Mouse (Mus musculus): ENCODE results near the gene Ppp1r14b.
A peak's percentile ranks its signal among the peaks of the same experiment; 100 is the strongest.

The Ppp1r14b gene

GRCm38 (mm10) chr19:6943709-6944108, 31.1 kb upstream of the Ppp1r14b start:
- no peak for DNase-seq

DNA sequence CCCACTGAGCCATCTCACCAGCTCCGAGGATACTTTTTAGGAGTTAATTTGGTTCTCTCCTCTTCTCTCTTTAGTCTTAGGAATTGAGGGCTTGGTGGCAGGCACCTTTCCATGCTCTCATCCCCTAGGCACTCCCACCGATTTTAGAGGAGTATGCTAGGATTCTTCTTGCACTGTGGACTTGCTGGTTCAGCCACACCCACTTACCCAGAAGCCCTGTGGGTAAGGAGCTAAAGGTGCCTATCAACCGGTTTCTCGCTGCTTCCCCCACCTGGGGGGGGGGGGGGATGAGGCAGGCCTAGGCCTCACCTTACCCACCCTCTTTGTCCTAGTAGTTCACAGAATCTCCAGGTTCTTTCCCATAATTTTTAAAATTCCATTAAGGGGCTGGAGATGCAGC, 27.0 kb upstream of the Ppp1r14b start:
- no peak for DNase-seq

- no peak for DNase-seq
Measured at GRCm38 (mm10) chr19:6948186-6948585, 26.6 kb upstream of the Ppp1r14b start.

DNA sequence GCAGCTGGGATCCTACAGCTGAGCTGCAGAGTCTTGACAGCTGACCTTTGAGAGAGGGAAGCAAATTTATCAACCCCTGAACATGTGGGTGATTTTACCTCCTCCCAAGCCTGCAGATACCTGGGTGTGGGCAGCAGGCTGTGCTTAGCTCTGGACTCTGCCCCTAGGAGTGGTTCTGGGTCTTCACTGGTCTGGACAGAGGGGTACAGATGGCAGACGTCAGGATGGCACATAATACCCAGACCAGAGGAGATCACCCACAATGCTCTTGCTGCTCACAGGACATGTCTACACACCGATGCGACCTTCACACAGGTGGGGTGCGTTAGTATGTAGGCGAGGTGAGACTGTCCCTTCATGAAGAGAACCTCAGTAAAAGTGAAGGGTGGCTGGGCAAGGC, 25.2 kb upstream of the Ppp1r14b start:
- DNase-seq, result no peak

GRCm38 (mm10) chr19:6949951-6950350, 24.8 kb upstream of the Ppp1r14b start:
- DNase-seq, result no peak

- peak; percentile 51 for DNase-seq
Measured at GRCm38 (mm10) chr19:6950613-6951153, 24.1 kb upstream of the Ppp1r14b start.

GRCm38 (mm10) chr19:6951381-6951968, 23.3 kb upstream of the Ppp1r14b start:
- DNase-seq, result peak; percentile 83

GRCm38 (mm10) chr19:6951994-6952711, 22.6 kb upstream of the Ppp1r14b start:
- peak; percentile 68 for DNase-seq

- no peak for DNase-seq
Measured at GRCm38 (mm10) chr19:6952712-6953037, 22.1 kb upstream of the Ppp1r14b start.

GRCm38 (mm10) chr19:6954046-6954445, 20.7 kb upstream of the Ppp1r14b start:
- DNase-seq, result no peak

DNA sequence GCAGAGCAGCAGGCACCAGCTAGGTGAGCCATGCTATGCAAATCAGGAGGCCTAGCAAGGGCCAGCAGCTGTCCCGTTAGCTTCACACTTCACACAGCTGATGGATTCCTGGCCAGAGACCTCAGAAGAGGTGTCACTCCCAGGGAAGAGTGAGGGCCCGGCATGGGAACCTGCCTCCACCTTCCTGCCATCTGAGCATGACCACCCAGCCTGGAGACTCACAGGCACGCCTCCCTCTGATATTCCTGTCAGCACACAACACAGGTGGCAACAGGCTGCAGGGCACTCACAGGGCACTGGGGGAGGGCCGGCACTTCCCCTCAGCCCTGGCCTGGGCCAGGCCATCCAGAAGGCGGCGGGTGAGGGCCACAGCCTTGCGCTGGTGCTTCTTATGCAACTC, 19.3 kb upstream of the Ppp1r14b start:
- no peak for DNase-seq

GRCm38 (mm10) chr19:6956461-6956860, 18.3 kb upstream of the Ppp1r14b start:
- no peak for DNase-seq

DNA sequence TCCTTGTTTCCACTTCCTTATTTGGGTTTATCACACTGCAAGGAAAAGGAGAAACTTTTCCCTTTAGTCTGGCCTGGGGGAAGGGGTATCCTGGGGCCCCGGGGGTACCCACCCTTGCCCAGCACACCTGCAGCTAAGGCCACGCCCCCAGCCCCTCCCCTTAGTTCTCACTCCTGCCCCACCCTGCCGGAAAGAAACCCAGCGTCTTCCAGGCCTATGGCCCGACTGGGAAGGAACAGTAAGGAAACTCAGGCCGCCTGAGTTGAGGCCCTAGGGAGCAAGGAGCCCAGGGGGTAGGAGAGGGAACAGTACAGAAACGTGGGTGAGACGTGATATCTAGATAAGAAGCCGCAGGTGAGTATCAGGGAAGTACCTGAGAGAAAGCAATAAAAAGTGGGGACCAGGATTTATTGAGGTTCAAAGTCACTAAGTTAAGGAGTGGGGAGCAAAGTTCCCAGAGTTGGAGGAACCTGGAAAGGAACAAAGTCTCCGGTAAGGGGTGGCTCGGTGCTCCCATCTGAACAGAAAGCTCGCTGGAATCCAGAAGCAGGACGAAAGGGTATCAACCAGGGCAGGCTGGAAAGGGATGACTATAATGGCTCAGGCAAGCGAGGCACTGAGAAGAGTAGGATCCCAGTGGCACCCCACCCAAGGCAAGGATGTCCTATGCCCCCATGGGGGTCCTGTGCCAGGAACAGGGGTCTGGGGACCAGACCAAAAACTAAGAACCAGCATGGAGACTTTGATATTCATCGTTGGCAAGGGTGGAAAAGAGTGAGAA, 6.1 kb upstream of the Ppp1r14b start:
- no peak for DNase-seq

DNA sequence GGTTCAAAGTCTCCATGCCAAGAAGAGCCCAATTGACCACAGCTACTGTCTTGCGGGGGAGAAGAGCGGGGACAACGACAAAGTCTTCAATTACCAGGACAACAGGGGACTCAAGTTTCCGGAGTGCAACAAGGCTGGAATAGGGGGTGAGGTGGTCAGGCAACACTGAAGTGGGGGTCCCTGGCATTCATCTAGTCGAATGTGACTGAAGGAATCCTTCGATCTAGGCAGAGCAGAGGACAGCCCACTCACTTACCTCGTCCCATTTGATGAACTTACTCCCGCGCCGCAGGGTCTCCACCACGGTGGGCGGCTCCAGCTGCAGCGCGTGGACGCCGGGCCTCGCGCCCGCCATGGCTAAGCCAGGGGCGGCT, 5.5 kb upstream of the Ppp1r14b start:
- DNase-seq, result no peak

DNA sequence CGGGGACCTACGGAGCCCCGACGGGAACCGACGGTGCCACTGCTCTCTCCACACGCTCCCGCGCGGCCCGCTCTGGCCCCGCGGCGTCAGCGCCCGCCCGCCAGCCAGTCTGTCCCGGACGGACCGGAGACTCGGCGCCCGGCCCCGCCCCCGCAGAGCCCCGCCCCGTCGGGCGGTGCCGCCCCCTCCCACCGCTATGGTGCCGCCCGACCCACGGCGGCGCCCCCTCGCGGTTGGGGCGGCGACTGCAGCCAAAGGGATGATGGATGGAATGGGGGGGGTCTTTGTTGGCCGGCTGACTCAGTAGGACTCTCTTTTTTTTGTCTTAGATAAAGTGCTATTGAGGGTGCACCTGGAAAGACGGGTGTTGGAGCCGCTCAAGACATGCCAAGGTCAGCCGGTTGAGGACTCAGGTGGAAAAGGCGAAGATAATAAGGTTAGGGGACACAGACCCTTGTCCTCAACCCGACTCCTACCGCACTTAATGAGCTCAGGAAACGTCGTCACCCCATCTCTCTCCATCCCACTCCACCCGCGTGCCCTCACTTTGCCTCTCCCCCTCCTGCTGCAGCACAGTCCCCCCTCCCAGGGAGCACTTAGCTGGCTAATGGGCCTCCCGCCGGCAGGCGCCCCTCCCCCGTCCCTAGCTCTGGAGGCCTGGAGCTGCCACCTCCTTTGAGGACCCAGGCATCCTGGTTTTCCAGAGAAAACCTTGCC, 4.9 kb upstream of the Ppp1r14b start:
- DNase-seq, result peak; percentile 59

DNA sequence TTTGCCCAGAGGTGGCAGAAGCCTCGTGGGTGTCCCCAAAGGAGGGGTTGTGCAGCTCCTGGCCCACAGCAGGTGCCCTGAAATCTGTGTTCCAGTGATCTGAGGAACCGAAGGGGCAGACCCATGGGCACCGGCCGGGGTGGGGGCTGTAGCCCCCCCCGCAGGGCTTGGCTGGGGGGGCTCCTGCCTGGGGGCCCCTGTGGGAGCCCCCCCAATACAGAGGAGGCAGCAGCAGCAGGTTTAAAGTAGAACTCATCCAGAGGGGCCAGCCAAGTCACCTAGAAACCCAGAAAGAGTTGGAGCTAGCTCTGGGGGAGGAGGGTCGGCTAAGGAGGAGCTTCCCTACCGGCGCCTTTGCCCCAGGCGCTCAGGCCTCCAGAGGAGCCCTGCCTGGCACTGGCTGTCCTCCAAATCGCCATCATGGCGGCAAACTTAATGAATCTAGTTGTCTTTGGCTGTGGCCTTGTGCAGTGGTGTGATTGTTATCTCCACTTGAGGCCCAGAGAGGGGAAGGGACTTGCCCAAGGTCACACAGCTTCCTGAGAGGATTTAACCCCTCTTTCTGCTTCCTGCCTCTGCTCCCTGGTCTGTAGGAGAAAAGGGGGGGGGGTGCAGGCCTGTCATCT, 4.2 kb upstream of the Ppp1r14b start:
- no peak for DNase-seq

DNA sequence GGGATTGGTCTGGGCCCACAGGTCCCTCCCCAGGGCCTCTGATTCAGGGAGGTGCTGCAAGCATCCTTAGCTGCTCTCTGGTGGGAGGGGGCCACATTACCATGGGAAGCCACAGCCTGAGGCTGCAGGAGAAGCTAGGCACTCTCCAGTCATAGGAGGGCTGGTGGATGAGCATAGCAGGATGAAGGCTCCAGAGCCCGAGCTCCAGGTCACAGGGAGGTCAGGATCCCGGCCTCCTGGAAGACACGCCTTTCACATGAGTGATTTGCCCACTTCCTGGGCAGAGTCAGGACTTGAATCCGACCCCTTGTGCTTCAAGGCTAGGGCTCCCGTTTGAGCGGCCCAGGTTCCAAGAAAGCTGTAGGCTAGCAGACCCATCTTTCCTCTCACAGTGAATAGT, 3.1 kb upstream of the Ppp1r14b start:
- no peak for DNase-seq

DNA sequence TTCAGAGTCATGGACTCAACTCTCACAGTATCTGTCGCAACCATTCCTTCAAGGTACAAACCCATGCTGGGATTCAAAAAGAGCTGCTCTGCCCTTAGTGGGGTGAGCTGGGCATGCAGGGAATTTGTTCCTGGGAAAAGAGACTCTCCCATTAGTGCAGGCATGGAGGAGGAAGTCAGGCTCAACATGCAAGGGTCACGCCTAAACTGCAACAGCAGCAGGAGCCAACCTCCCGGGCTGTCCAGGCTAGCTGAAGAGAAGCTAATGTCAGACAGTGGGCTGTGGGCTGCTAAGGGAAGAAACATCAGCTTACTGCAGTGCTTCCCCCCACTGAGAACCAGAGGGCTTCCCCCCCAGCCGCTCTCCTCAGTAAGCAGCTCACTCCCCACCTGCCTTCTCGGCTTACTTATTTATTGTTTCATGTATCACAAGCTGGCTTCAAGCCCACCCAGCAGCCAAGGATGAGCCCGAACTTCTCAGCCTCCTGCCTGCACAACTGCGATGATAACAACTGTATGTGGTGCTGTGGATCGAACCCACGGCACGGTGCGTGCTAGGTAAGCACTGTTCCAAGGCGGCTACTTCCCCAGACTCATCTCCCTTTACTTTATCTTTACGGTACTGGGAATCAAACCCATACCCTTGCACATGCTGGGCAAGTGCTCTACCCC, 2.4 kb upstream of the Ppp1r14b start:
- no peak for DNase-seq

DNA sequence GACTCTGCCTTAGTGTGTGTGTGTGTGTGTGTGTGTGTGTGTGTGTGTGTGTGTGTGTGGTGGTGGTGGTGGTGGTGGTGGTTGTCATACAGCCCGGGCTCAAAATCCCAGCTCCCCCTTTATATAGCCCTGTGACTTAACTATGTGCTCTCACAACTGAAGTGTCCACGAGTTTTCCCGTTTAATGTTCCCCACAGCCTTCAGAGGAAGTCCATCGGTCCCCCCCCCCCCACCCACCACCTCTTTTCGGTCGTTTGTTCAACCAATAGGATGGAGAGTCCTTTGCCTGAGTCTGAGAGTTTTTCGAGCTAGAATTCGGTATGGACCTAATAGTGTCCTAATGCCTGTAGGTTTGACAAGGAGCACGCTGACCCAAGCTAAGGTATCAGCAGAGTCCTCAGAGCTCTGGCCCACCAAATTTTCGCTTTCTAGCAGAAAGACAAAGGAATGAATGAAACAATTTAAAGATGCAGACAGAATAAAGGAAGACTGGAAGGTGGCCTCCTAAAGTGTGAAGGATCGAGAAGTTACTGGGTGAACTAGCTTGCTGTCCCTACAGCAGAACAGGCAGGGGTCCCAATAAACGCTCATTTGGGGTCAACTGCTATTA, 1.1 kb upstream of the Ppp1r14b start:
- no peak for DNase-seq

GRCm38 (mm10) chr19:6975537-6976521, 1.1 kb downstream of the Ppp1r14b start, which contains the start of gene Plcb3:
Gene Plcb3, minus strand, starts transcription at chr19:6976470.
- peak; percentile 58 for DNase-seq
